Comparison of ENCODE assay signal across 14 mouse cellular contexts in the genomic region with DNA sequence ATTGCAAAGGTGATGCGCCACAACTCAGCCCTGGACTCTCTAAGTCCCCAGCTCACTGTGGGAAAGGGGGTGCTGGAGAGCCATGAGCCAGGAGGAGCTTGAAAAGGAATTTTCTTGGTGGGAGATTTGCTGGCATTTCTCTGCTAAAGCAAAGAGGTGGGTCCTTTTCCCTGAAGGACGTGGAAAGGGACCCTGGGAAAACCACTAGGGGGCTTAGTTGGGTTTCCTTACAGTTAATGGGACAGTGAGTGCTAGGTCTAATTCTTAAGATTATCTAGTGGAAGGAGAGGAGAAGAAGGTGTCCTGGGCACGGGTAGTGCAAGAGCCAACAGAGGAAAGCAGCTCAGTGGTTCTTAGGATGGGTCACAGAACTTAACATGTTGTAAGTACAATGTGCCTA.
A peak's percentile ranks its signal among the peaks of the same experiment; 100 is the strongest.
DNase-seq lines count a peak whose midpoint lies in the region; ATAC-seq and TF ChIP-seq lines count a peak whose summit lies in the region.
"Had no signal": no experiment of that assay in that cellular context is flagged by ENCODE, and none has a peak within 500 bp of the region (broad histone marks: within the 10 kb centered on the region; RNA-seq: fewer than 3 reads in every experiment).

No protein-coding gene starts in this region.

- no peak overlapping the region for H3K4me2 ChIP-seq in kidney, embryonic 16.5 days (replicated peaks; ENCODE audit: low read depth, low read length)
- no peak overlapping the region for H3K4me2 ChIP-seq in midbrain, embryonic 14.5 days (ENCODE audit: low read length)
- H3K4me2 ChIP-seq in midbrain, embryonic 13.5 days (replicated peaks), result no peak overlapping the region
- H3K4me2 ChIP-seq: intestine, embryonic 15.5 days; limb, embryonic 12.5 days had no signal

- H3K4me3 ChIP-seq in gastrocnemius, adult 2 months, result no peak overlapping the region
- no peak overlapping the region for H3K4me3 ChIP-seq in kidney, embryonic 16.5 days (ENCODE audit: low read length)
- no peak overlapping the region for H3K4me3 ChIP-seq in midbrain, embryonic 14.5 days (replicated peaks; ENCODE audit: low read depth, low read length)
- H3K4me3 ChIP-seq in midbrain, embryonic 13.5 days (replicated peaks), result no peak overlapping the region
- H3K4me3 ChIP-seq: intestine, embryonic 15.5 days; limb, embryonic 12.5 days had no signal

- no peak overlapping the region for H3K27ac ChIP-seq in gastrocnemius, adult 2 months
- no peak overlapping the region for H3K27ac ChIP-seq in kidney, embryonic 16.5 days (ENCODE audit: low read length)
- H3K27ac ChIP-seq in midbrain, embryonic 14.5 days (replicated peaks; ENCODE audit: low read depth, low read length), result no peak overlapping the region
- no peak overlapping the region for H3K27ac ChIP-seq in midbrain, embryonic 13.5 days
- H3K27ac ChIP-seq: intestine, embryonic 15.5 days; limb, embryonic 12.5 days had no signal

- WGBS in kidney, embryonic 16.5 days, result 59% methylated on average over 3 of the region's 3 CpGs
- 62% methylated on average over 3 of the region's 3 CpGs for WGBS in midbrain, embryonic 14.5 days
- WGBS in midbrain, embryonic 13.5 days, result 69% methylated on average over 3 of the region's 3 CpGs

- H3K27me3 ChIP-seq in kidney, embryonic 16.5 days (ENCODE audit: insufficient read depth, low read length), result no peaks in the 10 kb centered on the region
- H3K27me3 ChIP-seq in midbrain, embryonic 14.5 days (ENCODE audit: control insufficient read depth, insufficient read depth, low read length), result no peaks in the 10 kb centered on the region
- H3K27me3 ChIP-seq in midbrain, embryonic 13.5 days, result peaks cover 10% of the 10 kb centered on the region
- H3K27me3 ChIP-seq: intestine, embryonic 15.5 days had no signal

- intact Hi-C loops in gastrocnemius, adult 2 months (cut with DNase I), result no loop called here

- no peaks in the 10 kb centered on the region for H3K36me3 ChIP-seq in kidney, embryonic 16.5 days (ENCODE audit: insufficient read depth, low read length)
- H3K36me3 ChIP-seq in midbrain, embryonic 14.5 days (ENCODE audit: control insufficient read depth, insufficient read depth, low read length), result no peaks in the 10 kb centered on the region
- H3K36me3 ChIP-seq in midbrain, embryonic 13.5 days, result no peaks in the 10 kb centered on the region
- H3K36me3 ChIP-seq: intestine, embryonic 15.5 days; limb, embryonic 12.5 days had no signal

- TF ChIP-seq CTCF in gastrocnemius, adult 2 months (IDR thresholded peaks at IDR 0.05), result peak; percentile 47
- TF ChIP-seq CTCF in brain, embryonic 14.5 days (IDR thresholded peaks at IDR 0.05; ENCODE audit: borderline replicate concordance, extremely low read depth, insufficient read depth, insufficient read length), result peak; percentile 16; the same call in 1 of the 2 replicates

- H3K9me3 ChIP-seq in kidney, embryonic 16.5 days (ENCODE audit: low read length), result no peaks in the 10 kb centered on the region
- H3K9me3 ChIP-seq in midbrain, embryonic 14.5 days (ENCODE audit: control insufficient read depth, low read length), result no peaks in the 10 kb centered on the region
- no peaks in the 10 kb centered on the region for H3K9me3 ChIP-seq in midbrain, embryonic 13.5 days
- H3K9me3 ChIP-seq: intestine, embryonic 15.5 days; limb, embryonic 12.5 days had no signal

- no peak for TF ChIP-seq POLR2A in brain, embryonic 14.5 days (IDR thresholded peaks at IDR 0.05; ENCODE audit: borderline replicate concordance, extremely low read depth, insufficient read depth, insufficient read length, poor library complexity, severe bottlenecking)

- DNase-seq in gastrocnemius, adult 2 months, result no peak
- DNase-seq in gastrocnemius, postnatal 25 days, result no peak
- DNase-seq in kidney, postnatal 14 days, result peak; percentile 36
- DNase-seq in midbrain, embryonic 14.5 days, result peak; percentile 42
- peak; percentile 38 for DNase-seq in brain, embryonic 14.5 days (ENCODE audit: low read depth)
- DNase-seq in frontal cortex, postnatal 14 days (ENCODE audit: low spot score in 2 of 2), result no peak
- DNase-seq: cerebellum, adult 2 months; heart, adult 11 months; thymus, postnatal 14 days had no signal

- no peak for ATAC-seq in kidney, embryonic 16.5 days (ENCODE audit: low FRiP score, low TSS enrichment)
- no peak for ATAC-seq in midbrain, embryonic 14.5 days (ENCODE audit: low FRiP score, low TSS enrichment)
- no peak for ATAC-seq in midbrain, embryonic 13.5 days
- ATAC-seq: CD4-positive, CD25-positive, alpha-beta regulatory T cell, adult 4 months had no signal

- H3K4me1 ChIP-seq in kidney, embryonic 16.5 days (ENCODE audit: insufficient read depth, low read length), result peaks cover 26% of the 10 kb centered on the region
- peaks cover 10% of the 10 kb centered on the region for H3K4me1 ChIP-seq in midbrain, embryonic 14.5 days (ENCODE audit: control insufficient read depth, insufficient read depth, low read length)
- H3K4me1 ChIP-seq in midbrain, embryonic 13.5 days (replicated peaks), result peaks cover 27% of the 10 kb centered on the region

- H3K9ac ChIP-seq in kidney, embryonic 16.5 days (replicated peaks; ENCODE audit: low read length), result no peak overlapping the region
- no peak overlapping the region for H3K9ac ChIP-seq in midbrain, embryonic 14.5 days (replicated peaks; ENCODE audit: low read length)
- no peak overlapping the region for H3K9ac ChIP-seq in midbrain, embryonic 13.5 days (replicated peaks)
- H3K9ac ChIP-seq: intestine, embryonic 15.5 days; limb, embryonic 12.5 days had no signal

Comparison
In these comparisons a context has a peak if more than half of its experiments do, and no peak if none do; other contexts are left out.
1. DNase-seq: peak in kidney, postnatal 14 days (single experiment), midbrain, embryonic 14.5 days (single experiment) and brain, embryonic 14.5 days (single experiment); none in gastrocnemius, adult 2 months (single experiment), gastrocnemius, postnatal 25 days (single experiment) and frontal cortex, postnatal 14 days (0 of 2).